ENCODE assay signal across 9 mouse cellular contexts in the genomic region with DNA sequence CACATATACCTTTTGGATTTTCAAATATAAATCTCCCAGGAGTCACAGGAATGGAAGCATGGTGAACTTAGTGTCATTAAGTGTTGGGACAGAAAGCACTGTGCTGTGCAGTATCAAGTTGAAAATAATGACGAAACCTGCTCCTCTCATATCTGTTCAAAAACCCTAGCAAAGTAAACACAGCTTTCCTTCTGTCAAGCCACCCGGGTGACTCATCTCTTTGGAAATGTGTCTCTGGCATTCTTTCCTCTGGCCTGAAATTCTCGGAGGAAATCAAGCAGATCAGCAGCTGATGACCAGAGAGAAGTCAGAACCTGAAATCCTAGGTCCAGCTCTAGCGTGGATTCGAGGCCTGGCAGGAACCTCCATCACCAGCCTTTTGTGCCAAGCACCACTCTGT.
DNase-seq lines count a peak whose midpoint lies in the region; ATAC-seq lines count a peak whose summit lies in the region.
"Had no signal": no experiment of that assay in that cellular context is flagged by ENCODE, and none has a peak within 500 bp of the region (broad histone marks: within the 10 kb centered on the region; RNA-seq: fewer than 3 reads in every experiment).

No protein-coding gene starts in this region.

- H3K9ac ChIP-seq in midbrain, embryonic 15.5 days = no peak overlapping the region
- H3K9ac ChIP-seq: midbrain, embryonic 12.5 days had no signal

- H3K27me3 ChIP-seq in midbrain, embryonic 15.5 days (replicated peaks) = no peaks in the 10 kb centered on the region
- H3K27me3 ChIP-seq in midbrain, embryonic 10.5 days (ENCODE audit: low read depth, poor library complexity, severe bottlenecking) = no peaks in the 10 kb centered on the region
- H3K27me3 ChIP-seq: midbrain, embryonic 12.5 days had no signal

- WGBS in midbrain, embryonic 15.5 days = 58% methylated on average over 5 of the region's 5 CpGs
- 68% methylated on average over 5 of the region's 5 CpGs for WGBS in midbrain, embryonic 10.5 days

- ATAC-seq in midbrain, embryonic 15.5 days (replicated peaks) = no peak

- H3K27ac ChIP-seq in midbrain, embryonic 15.5 days = no peak overlapping the region
- H3K27ac ChIP-seq in midbrain, embryonic 10.5 days (replicated peaks) = no peak overlapping the region
- H3K27ac ChIP-seq: midbrain, embryonic 12.5 days had no signal

- H3K4me2 ChIP-seq in midbrain, embryonic 15.5 days = no peak overlapping the region
- H3K4me2 ChIP-seq: midbrain, embryonic 12.5 days had no signal

- intact Hi-C loops in heart, postnatal 25 days (cut with DNase I) = no loop called here

- H3K4me3 ChIP-seq in midbrain, embryonic 15.5 days = no peak overlapping the region
- no peak overlapping the region for H3K4me3 ChIP-seq in midbrain, embryonic 10.5 days
- H3K4me3 ChIP-seq: midbrain, embryonic 12.5 days had no signal

- peak; percentile 11 for DNase-seq in layer of hippocampus, adult 11-12 months (ENCODE audit: low spot score)
- DNase-seq in layer of hippocampus, adult 9-10 months (ENCODE audit: low spot score) = no peak
- peak; percentile 62 to 68 for DNase-seq in adrenal gland, postnatal 36 days
- DNase-seq in heart, postnatal 25 days (ENCODE audit: low spot score) = peak; percentile 55
- peak; percentile 76 for DNase-seq in lung, postnatal 10 days
- no peak for DNase-seq in embryo, embryonic 11 days
- DNase-seq in midbrain, embryonic 10.5 days (ENCODE audit: low spot score) = no peak

- no peaks in the 10 kb centered on the region for H3K36me3 ChIP-seq in midbrain, embryonic 15.5 days (replicated peaks)
- H3K36me3 ChIP-seq in midbrain, embryonic 10.5 days = no peaks in the 10 kb centered on the region
- H3K36me3 ChIP-seq: midbrain, embryonic 12.5 days had no signal

- no peaks in the 10 kb centered on the region for H3K9me3 ChIP-seq in midbrain, embryonic 15.5 days
- no peaks in the 10 kb centered on the region for H3K9me3 ChIP-seq in midbrain, embryonic 10.5 days (replicated peaks)
- H3K9me3 ChIP-seq: midbrain, embryonic 12.5 days had no signal

- no peaks in the 10 kb centered on the region for H3K4me1 ChIP-seq in midbrain, embryonic 15.5 days
- H3K4me1 ChIP-seq in midbrain, embryonic 10.5 days = peaks cover 30% of the 10 kb centered on the region

Comparison
In these comparisons a context has a peak if more than half of its experiments do, and no peak if none do; other contexts are left out.
1. DNase-seq: peak in layer of hippocampus, adult 11-12 months (single experiment), adrenal gland, postnatal 36 days (2 of 2), heart, postnatal 25 days (single experiment) and lung, postnatal 10 days (single experiment); none in layer of hippocampus, adult 9-10 months (single experiment), embryo, embryonic 11 days (single experiment) and midbrain, embryonic 10.5 days (single experiment).